In genomic region chr6:148993117-148994077, GRCm38 (mm10) we compare ENCODE assay signal across 8 mouse cellular contexts. TPM values are rescaled to one million over a fixed set of nuclear protein-coding genes. Genes with fewer than 3 reads are reported as not detected.
DNase-seq lines count a peak whose midpoint lies in the region; ATAC-seq lines count a peak whose summit lies in the region.

No protein-coding gene starts in this region.

- H3K27ac ChIP-seq in kidney, embryonic 14.5 days (ENCODE audit: low read depth, low read length), result no peak overlapping the region

- H3K4me3 ChIP-seq in kidney, embryonic 14.5 days (ENCODE audit: low read length), result no peak overlapping the region

- no peak overlapping the region for H3K9ac ChIP-seq in kidney, embryonic 14.5 days (ENCODE audit: low read depth, low read length)

- H3K27me3 ChIP-seq in kidney, embryonic 14.5 days (ENCODE audit: control insufficient read depth, insufficient read depth, low read length), result no peaks in the 10 kb centered on the region

- WGBS in kidney, embryonic 14.5 days, result 37% methylated on average over 9 of the region's 9 CpGs

- H3K9me3 ChIP-seq in kidney, embryonic 14.5 days (ENCODE audit: control insufficient read depth, low read length), result no peaks in the 10 kb centered on the region

- H3K36me3 ChIP-seq in kidney, embryonic 14.5 days (ENCODE audit: control insufficient read depth, insufficient read depth, low read length), result peaks cover 14% of the 10 kb centered on the region

- H3K4me1 ChIP-seq in kidney, embryonic 14.5 days (ENCODE audit: control insufficient read depth, insufficient read depth, low read length), result peaks cover 2% of the 10 kb centered on the region; the same call in 1 of the 2 replicates

- no peak for DNase-seq in kidney, postnatal 25 days
- DNase-seq in adipocyte (ENCODE audit: low spot score), result peak; percentile 60
- DNase-seq in lung, postnatal 10 days, result peak; percentile 38
- DNase-seq in telencephalon, adult 2 months (ENCODE audit: low read depth, low spot score), result peak; percentile 16
- DNase-seq in urinary bladder, postnatal 25 days (ENCODE audit: low spot score), result no peak
- no peak for DNase-seq in cerebellum, postnatal 36 days

- no peak overlapping the region for H3K4me2 ChIP-seq in kidney, embryonic 14.5 days (replicated peaks; ENCODE audit: low read depth, low read length)

- ATAC-seq in kidney, embryonic 14.5 days (ENCODE audit: low FRiP score, low TSS enrichment), result peak; percentile 74
- peak; percentile 68 for ATAC-seq in granulocyte monocyte progenitor cell, adult 5-6 weeks (replicated peaks; ENCODE audit: poor library complexity, severe bottlenecking)

RNA-seq across cellular contexts. Expression of gene Sinhcaf, which starts 47.1 kb away (rescaled TPM):
- 146 and 181 TPM in 2 replicates for polyA plus RNA-seq in kidney, embryonic 14.5 days (2014; fragmentation: Nextera tagmentation; extraction: Ambion mirVana)
- total RNA-seq in granulocyte monocyte progenitor cell, adult 5-6 weeks (2014; fragmentation: Nextera tagmentation), result 45.4 and 55.1 TPM in 2 replicates
- total RNA-seq in granulocyte monocyte progenitor cell, adult 5-6 weeks (2017), result 106 and 131 TPM in 2 replicates

Comparison
In these comparisons a context has a peak if more than half of its experiments do, and no peak if none do; other contexts are left out.
1. DNase-seq: peak in adipocyte (single experiment), lung, postnatal 10 days (single experiment) and telencephalon, adult 2 months (single experiment); none in kidney, postnatal 25 days (0 of 2), urinary bladder, postnatal 25 days (single experiment) and cerebellum, postnatal 36 days (0 of 2).